Mouse (Mus musculus) heart, postnatal 0 days (tissue): ENCODE results near the gene Gm49378.

Experiments used
- CTCF ChIP-seq: IDR thresholded peaks from 2 replicates; pipeline ENCODE4 v1.5.1; 2016; ENCODE audit warnings: antibody characterized with exemption, control low read depth, low read depth
- EP300 ChIP-seq: IDR thresholded peaks from 2 replicates; pipeline ENCODE4 v1.6.1; 2016; ENCODE audit warnings: antibody characterized with exemption, low read depth

DNA sequence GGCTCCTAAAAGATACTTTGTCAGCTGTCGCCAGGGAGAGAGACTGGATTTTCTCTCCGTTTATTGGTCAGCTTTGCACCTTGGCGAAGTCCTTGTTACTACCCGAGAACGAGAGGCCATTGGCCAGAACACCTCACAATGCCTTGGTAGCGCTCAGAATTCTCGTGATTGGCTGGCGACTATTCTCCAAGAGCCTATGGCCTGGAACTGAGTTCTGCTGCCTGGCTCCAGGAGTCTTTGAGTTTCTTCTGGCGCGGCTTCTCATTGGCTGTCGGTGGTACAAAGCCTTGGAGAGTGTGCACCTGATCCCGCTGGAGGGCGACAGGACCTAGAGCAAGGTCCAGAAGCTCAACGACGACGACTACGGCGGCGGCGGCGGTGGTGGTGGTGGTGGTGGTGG lies 19.9 kb downstream of the Gm49378 start, which contains the start of gene Rec8:
- TF ChIP-seq CTCF (peak; percentile 43), EP300 (no peak)
